Mouse (Mus musculus): Measurements from ENCODE around the gene Atp6v1g2. TPM values are rescaled to one million over a fixed set of nuclear protein-coding genes. Genes with fewer than 3 reads are reported as not detected.

Atp6v1g2 gene
- total RNA-seq (2021): 1 to 10 TPM; 8.0 to 9.3 TPM

GRCm38 (mm10) chr17:35233114-35233980 lies at the start of gene Atp6v1g2:
Gene Atp6v1g2 (plus strand): TSS chr17:35233660.
- no peak for DNase-seq

GRCm38 (mm10) chr17:35185639-35186611 lies 47.5 kb upstream of the Atp6v1g2 start:
- peak; percentile 74 for DNase-seq

GRCm38 (mm10) chr17:35186681-35187080 lies 46.8 kb upstream of the Atp6v1g2 start:
- DNase-seq: no peak

- no peak for DNase-seq
Observed at GRCm38 (mm10) chr17:35187345-35187744, 46.1 kb upstream of the Atp6v1g2 start.

GRCm38 (mm10) chr17:35187959-35188610 lies 45.4 kb upstream of the Atp6v1g2 start, which contains the start of gene Lst1:
Gene Lst1 (minus strand): TSS chr17:35188439.
- no peak for DNase-seq

GRCm38 (mm10) chr17:35189186-35189585 lies 44.3 kb upstream of the Atp6v1g2 start:
- no peak for DNase-seq

GRCm38 (mm10) chr17:35190096-35190495 lies 43.4 kb upstream of the Atp6v1g2 start:
- DNase-seq: no peak

GRCm38 (mm10) chr17:35191723-35192122 lies 41.7 kb upstream of the Atp6v1g2 start:
- DNase-seq: no peak

GRCm38 (mm10) chr17:35192924-35193323 lies 40.5 kb upstream of the Atp6v1g2 start:
- no peak for DNase-seq

GRCm38 (mm10) chr17:35193881-35194843 lies 39.3 kb upstream of the Atp6v1g2 start, which contains the start of gene Ltb:
Gene Ltb (plus strand): TSS chr17:35194439.
- DNase-seq: no peak

GRCm38 (mm10) chr17:35194844-35195630 lies 38.4 kb upstream of the Atp6v1g2 start:
- no peak for DNase-seq

GRCm38 (mm10) chr17:35195631-35196320 lies 37.7 kb upstream of the Atp6v1g2 start:
- peak; percentile 86 for DNase-seq

GRCm38 (mm10) chr17:35196321-35196641 lies 37.2 kb upstream of the Atp6v1g2 start:
- DNase-seq: no peak

GRCm38 (mm10) chr17:35197126-35197525 lies 36.3 kb upstream of the Atp6v1g2 start:
- no peak for DNase-seq

GRCm38 (mm10) chr17:35198029-35198428 lies 35.4 kb upstream of the Atp6v1g2 start:
- no peak for DNase-seq

- no peak for DNase-seq
Observed at GRCm38 (mm10) chr17:35198946-35199345, 34.5 kb upstream of the Atp6v1g2 start.

- no peak for DNase-seq
Observed at GRCm38 (mm10) chr17:35200398-35200797, 33.1 kb upstream of the Atp6v1g2 start.

GRCm38 (mm10) chr17:35201128-35201527 lies 32.3 kb upstream of the Atp6v1g2 start:
- DNase-seq: no peak

- DNase-seq: peak; percentile 74
Observed at GRCm38 (mm10) chr17:35201787-35202186, 31.7 kb upstream of the Atp6v1g2 start, which contains the start of gene Tnf. Gene Tnf (minus strand): TSS chr17:35202007.

- no peak for DNase-seq
Observed at GRCm38 (mm10) chr17:35202442-35202841, 31.0 kb upstream of the Atp6v1g2 start.

Data from heart, postnatal 4 days (tissue).